8 mouse cellular contexts compared by ENCODE assay signal in the genomic region with DNA sequence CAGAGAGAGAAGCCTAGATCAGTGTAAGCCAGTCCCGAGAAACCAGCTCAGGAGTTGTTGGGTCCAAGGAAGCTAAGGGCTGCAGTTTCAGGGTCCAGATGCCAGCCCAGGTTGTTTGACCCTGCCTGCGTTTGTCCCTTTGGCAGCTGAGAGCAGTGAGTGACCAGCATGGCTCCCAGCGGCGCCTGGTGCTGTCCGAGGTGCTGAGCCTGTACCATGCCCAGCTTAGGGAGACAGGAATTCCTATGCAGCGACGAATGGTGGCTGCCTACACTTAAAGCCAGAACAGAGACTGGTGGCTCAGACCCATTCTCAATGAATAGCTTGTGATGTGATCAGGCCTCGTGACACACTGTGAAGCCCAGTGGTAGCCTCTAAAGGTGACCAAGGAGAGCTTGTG. TPM values are rescaled to one million over a fixed set of nuclear protein-coding genes. Genes with fewer than 3 reads are reported as not detected.
DNase-seq lines count a peak whose midpoint lies in the region; ATAC-seq and TF ChIP-seq lines count a peak whose summit lies in the region.

No protein-coding gene starts in this region.

- no peaks in the 10 kb centered on the region for H3K36me3 ChIP-seq in kidney, embryonic 16.5 days (ENCODE audit: insufficient read depth, low read length)
- no peaks in the 10 kb centered on the region for H3K36me3 ChIP-seq in heart, postnatal 0 days (replicated peaks; ENCODE audit: control insufficient read depth, insufficient read depth, low read length)
- H3K36me3 ChIP-seq in forebrain, embryonic 15.5 days = no peaks in the 10 kb centered on the region

- no peaks in the 10 kb centered on the region for H3K9me3 ChIP-seq in kidney, embryonic 16.5 days (ENCODE audit: low read length)
- H3K9me3 ChIP-seq in heart, postnatal 0 days (replicated peaks; ENCODE audit: control insufficient read depth, low read length) = no peaks in the 10 kb centered on the region
- H3K9me3 ChIP-seq in forebrain, embryonic 15.5 days = no peaks in the 10 kb centered on the region

- H3K9ac ChIP-seq in kidney, embryonic 16.5 days (replicated peaks; ENCODE audit: low read length) = no peak overlapping the region
- H3K9ac ChIP-seq in heart, postnatal 0 days (replicated peaks; ENCODE audit: low read depth, low read length) = no peak overlapping the region
- no peak overlapping the region for H3K9ac ChIP-seq in forebrain, embryonic 15.5 days (replicated peaks)

- no peak for ATAC-seq in kidney, embryonic 16.5 days (ENCODE audit: low FRiP score, low TSS enrichment)
- ATAC-seq in heart, postnatal 0 days (ENCODE audit: insufficient read depth, low read depth) = peak; percentile 41; the same call in 1 of the 2 replicates
- peak; percentile 76 for ATAC-seq in megakaryocyte progenitor cell, adult 5-6 weeks (replicated peaks; ENCODE audit: poor library complexity)
- no peak for ATAC-seq in forebrain, embryonic 15.5 days (replicated peaks)

- no peak overlapping the region for H3K4me2 ChIP-seq in kidney, embryonic 16.5 days (replicated peaks; ENCODE audit: low read depth, low read length)
- no peak overlapping the region for H3K4me2 ChIP-seq in heart, postnatal 0 days (ENCODE audit: low read depth, low read length)
- no peak overlapping the region for H3K4me2 ChIP-seq in forebrain, embryonic 15.5 days (replicated peaks)

- TF ChIP-seq EP300 in heart, postnatal 0 days (IDR thresholded peaks at IDR 0.05; ENCODE audit: low read depth) = no peak

- DNase-seq in kidney, adult 11 months = peak; percentile 16
- peak; percentile 66 for DNase-seq in ZHBTc4 (ENCODE audit: low read depth, low spot score)
- DNase-seq in heart, postnatal 0 days (ENCODE audit: low spot score) = peak; percentile 36
- no peak for DNase-seq in left cerebral cortex, adult 9 months (ENCODE audit: low spot score in 2 of 2)
- DNase-seq in cerebellum, postnatal 4 days (ENCODE audit: low spot score in 2 of 2) = no peak

- WGBS in kidney, embryonic 16.5 days = 2% methylated on average over 8 of the region's 8 CpGs
- WGBS in heart, postnatal 0 days = 2% methylated on average over 8 of the region's 8 CpGs
- 5% methylated on average over 8 of the region's 8 CpGs for WGBS in forebrain, embryonic 15.5 days

- no peak overlapping the region for H3K4me3 ChIP-seq in kidney, embryonic 16.5 days (ENCODE audit: low read length)
- H3K4me3 ChIP-seq in heart, postnatal 0 days (ENCODE audit: low read depth, low read length) = no peak overlapping the region
- no peak overlapping the region for H3K4me3 ChIP-seq in forebrain, embryonic 15.5 days

- H3K27me3 ChIP-seq in kidney, embryonic 16.5 days (ENCODE audit: insufficient read depth, low read length) = no peaks in the 10 kb centered on the region
- H3K27me3 ChIP-seq in heart, postnatal 0 days (ENCODE audit: control insufficient read depth, insufficient read depth, low read length) = peaks cover 12% of the 10 kb centered on the region
- no peaks in the 10 kb centered on the region for H3K27me3 ChIP-seq in forebrain, embryonic 15.5 days

- H3K27ac ChIP-seq in kidney, embryonic 16.5 days (ENCODE audit: low read length) = no peak overlapping the region
- no peak overlapping the region for H3K27ac ChIP-seq in heart, postnatal 0 days (ENCODE audit: low read depth)
- H3K27ac ChIP-seq in forebrain, embryonic 15.5 days (replicated peaks) = no peak overlapping the region

- TF ChIP-seq CTCF in heart, postnatal 0 days (IDR thresholded peaks at IDR 0.05; ENCODE audit: low read depth) = no peak

- H3K4me1 ChIP-seq in kidney, embryonic 16.5 days (ENCODE audit: insufficient read depth, low read length) = no peaks in the 10 kb centered on the region
- no peaks in the 10 kb centered on the region for H3K4me1 ChIP-seq in heart, postnatal 0 days (ENCODE audit: control insufficient read depth, insufficient read depth)
- peaks cover 10% of the 10 kb centered on the region; the same call in 1 of the 2 replicates for H3K4me1 ChIP-seq in forebrain, embryonic 15.5 days

RNA-seq across cellular contexts. Expression of gene Bhlhe23, which starts 20.8 kb away (rescaled TPM):
- polyA plus RNA-seq in kidney, embryonic 16.5 days (2015; fragmentation: Nextera tagmentation; extraction: Ambion mirVana) = not detected in 2 replicates
- total RNA-seq in heart, postnatal 0 days (2014; rRNA removed; ENCODE audit: low replicate concordance) = not detected in 2 replicates
- polyA plus RNA-seq in heart, postnatal 0 days (2015; fragmentation: Nextera tagmentation; extraction: Ambion mirVana) = not detected in 2 replicates
- not detected in 2 replicates for total RNA-seq in megakaryocyte progenitor cell, adult 5-6 weeks (2015)
- not detected in 2 replicates for total RNA-seq in megakaryocyte progenitor cell, adult 5-6 weeks (2017)
- polyA plus RNA-seq in forebrain, embryonic 15.5 days (2015; fragmentation: Nextera tagmentation; extraction: Ambion mirVana) = 0.51 and 1.1 TPM in 2 replicates

RNA-seq across cellular contexts. Expression of gene Slc17a9, which starts 30.8 kb away (rescaled TPM):
- 0.40 and 0.66 TPM in 2 replicates for polyA plus RNA-seq in kidney, embryonic 16.5 days (2015; fragmentation: Nextera tagmentation; extraction: Ambion mirVana)
- 1.5 TPM in 1 of 2 replicates, not detected in the other for total RNA-seq in heart, postnatal 0 days (2014; rRNA removed; ENCODE audit: low replicate concordance)
- 0.44 and 0.60 TPM in 2 replicates for polyA plus RNA-seq in heart, postnatal 0 days (2015; fragmentation: Nextera tagmentation; extraction: Ambion mirVana)
- total RNA-seq in megakaryocyte progenitor cell, adult 5-6 weeks (2015) = 16.6 and 17.4 TPM in 2 replicates
- 8.0 and 8.4 TPM in 2 replicates for total RNA-seq in megakaryocyte progenitor cell, adult 5-6 weeks (2017)
- 0.13 and 0.29 TPM in 2 replicates for polyA plus RNA-seq in forebrain, embryonic 15.5 days (2015; fragmentation: Nextera tagmentation; extraction: Ambion mirVana)

RNA-seq across cellular contexts. Expression of gene Gid8, which starts 46.0 kb away (rescaled TPM):
- 56.3 and 56.8 TPM in 2 replicates for polyA plus RNA-seq in kidney, embryonic 16.5 days (2015; fragmentation: Nextera tagmentation; extraction: Ambion mirVana)
- total RNA-seq in heart, postnatal 0 days (2014; rRNA removed; ENCODE audit: low replicate concordance) = 26.7 and 29.8 TPM in 2 replicates
- polyA plus RNA-seq in heart, postnatal 0 days (2015; fragmentation: Nextera tagmentation; extraction: Ambion mirVana) = 51.9 and 52.6 TPM in 2 replicates
- 59.6 and 70.9 TPM in 2 replicates for total RNA-seq in megakaryocyte progenitor cell, adult 5-6 weeks (2015)
- total RNA-seq in megakaryocyte progenitor cell, adult 5-6 weeks (2017) = 55.9 and 73.9 TPM in 2 replicates
- 58.0 and 58.7 TPM in 2 replicates for polyA plus RNA-seq in forebrain, embryonic 15.5 days (2015; fragmentation: Nextera tagmentation; extraction: Ambion mirVana)

RNA-seq across cellular contexts. Expression of gene Dido1, which starts 46.1 kb away (rescaled TPM):
- 26.8 and 29.0 TPM in 2 replicates for polyA plus RNA-seq in kidney, embryonic 16.5 days (2015; fragmentation: Nextera tagmentation; extraction: Ambion mirVana)
- 22.8 and 28.3 TPM in 2 replicates for total RNA-seq in heart, postnatal 0 days (2014; rRNA removed; ENCODE audit: low replicate concordance)
- 9.9 and 12.2 TPM in 2 replicates for polyA plus RNA-seq in heart, postnatal 0 days (2015; fragmentation: Nextera tagmentation; extraction: Ambion mirVana)
- 33.0 and 37.4 TPM in 2 replicates for total RNA-seq in megakaryocyte progenitor cell, adult 5-6 weeks (2015)
- 42.9 and 56.0 TPM in 2 replicates for total RNA-seq in megakaryocyte progenitor cell, adult 5-6 weeks (2017)
- polyA plus RNA-seq in forebrain, embryonic 15.5 days (2015; fragmentation: Nextera tagmentation; extraction: Ambion mirVana) = 29.6 and 30.8 TPM in 2 replicates

Comparison
In these comparisons a context has a peak if more than half of its experiments do, and no peak if none do; other contexts are left out.
1. DNase-seq: peak in kidney, adult 11 months (single experiment), ZHBTc4 (single experiment) and heart, postnatal 0 days (single experiment); none in left cerebral cortex, adult 9 months (0 of 2) and cerebellum, postnatal 4 days (0 of 2).
2. ATAC-seq: peak in heart, postnatal 0 days (single experiment) and megakaryocyte progenitor cell, adult 5-6 weeks (single experiment); none in kidney, embryonic 16.5 days (single experiment) and forebrain, embryonic 15.5 days (single experiment).